Mouse (Mus musculus) heart, adult 2 months (tissue): ENCODE measurements around the gene Gucd1. TPM values are rescaled to one million over a fixed set of nuclear protein-coding genes. Genes with fewer than 3 reads are reported as not detected.

ENCODE experiments used
- DNase-seq, 2 experiments: peaks; one replicate each; pipeline ENCODE4 v3.0.0; 2021
- H3K27ac ChIP-seq: fragments of 200-600 bp; 2 replicates; pipeline ENCODE4 v1.8.1; 2022
- H3K27me3 ChIP-seq: fragments of 200-500 bp; 2 replicates; pipeline ENCODE4 v1.6.1; 2012; ENCODE audit warnings: mild to moderate bottlenecking, low read length, inconsistent platforms, mixed read lengths; ENCODE audit not compliant: control insufficient read depth, insufficient read depth
- H3K36me3 ChIP-seq: fragments of 200-500 bp; 2 replicates; pipeline ENCODE4 v1.6.1; 2012; ENCODE audit warnings: low read length, inconsistent platforms; ENCODE audit not compliant: control insufficient read depth, insufficient read depth
- H3K4me1 ChIP-seq: fragments of 200-500 bp; 2 replicates; pipeline ENCODE4 v1.6.1; 2011; ENCODE audit warnings: low read length; ENCODE audit not compliant: control insufficient read depth, insufficient read depth
- H3K4me3 ChIP-seq: fragments of 200-600 bp; 2 replicates; pipeline ENCODE4 v1.8.1; 2022
- H3K79me2 ChIP-seq: fragments of 200-500 bp; replicated peaks from 2 replicates; pipeline ENCODE4 v1.6.1; 2012; ENCODE audit warnings: mild to moderate bottlenecking, inconsistent platforms, low read length, moderate library complexity, mixed read lengths; ENCODE audit not compliant: control insufficient read depth, insufficient read depth
- H3K9ac ChIP-seq: fragments of 200-500 bp; 2 replicates; pipeline ENCODE4 v1.6.1; 2012; ENCODE audit warnings: low read depth, mild to moderate bottlenecking, control low read depth, inconsistent platforms, low read length, mixed read lengths
- CTCF ChIP-seq: fragments of 200-600 bp; IDR thresholded peaks from 2 replicates; pipeline ENCODE4 v1.8.1; 2022; ENCODE audit warnings: antibody characterized with exemption, mild to moderate bottlenecking, moderate library complexity
- EP300 ChIP-seq: fragments of 200-500 bp; IDR thresholded peaks from 2 replicates; pipeline ENCODE4 v1.6.1; 2011; ENCODE audit warnings: low read depth, low read length, control low read depth; ENCODE audit not compliant: insufficient read depth
- POLR2A ChIP-seq: fragments of 200-500 bp; IDR thresholded peaks from 2 replicates; pipeline ENCODE4 v1.6.1; 2011; ENCODE audit warnings: mild to moderate bottlenecking, low read depth, low read length, control low read depth; ENCODE audit not compliant: insufficient read depth
- WGBS: fragments of 180-500 bp; shearing (Covaris S2); methylation state at CpG from one replicate; pipeline ENCODE4 v1.1.7; 2018; 5-methylcytosine and 5-hydroxymethylcytosine counted together
- intact Hi-C: fragments of 180-260 bp; cut with DNase I; formaldehyde crosslinking; loops from one replicate; pipeline ENCODE4 v1.15.1; 2025
- polyA plus RNA-seq: library from polyadenylated mRNA; depleted of rRNA; stranded (reverse); fragments of >200 nt; gene quantifications from 2 replicates; pipeline ENCODE4 v1.2.3, GENCODE M21; 2012
- total RNA-seq, 2 experiments: library from RNA; stranded (reverse); gene quantifications; 2 replicates each; pipeline ENCODE4 v1.2.3; 2021

The Gucd1 gene
- total and polyA plus RNA-seq, 3 experiments, result 33.2 to 44.7 (median 37.7) TPM

- whole genome bisulfite sequencing, result 41% methylated on average over 8 of the region's 8 CpGs
- H3K27ac ChIP-seq, result peak overlapping the region; percentile 96
- no peak overlapping the region; the same call in 1 of the 2 replicates for H3K4me3 ChIP-seq
- DNase-seq, result no peak
- no peak overlapping the region for H3K9ac ChIP-seq
- H3K36me3 ChIP-seq, result no peaks in the 10 kb centered on the region
- H3K4me1 ChIP-seq, result peaks cover 18% of the 10 kb centered on the region
- TF ChIP-seq POLR2A (no peak), EP300 (no peak), CTCF (no peak)
- no peaks in the 10 kb centered on the region for H3K79me2 ChIP-seq
- intact Hi-C loops, result loop anchor here (1.0 to 5.0 kb wide), 4 partner anchors 39 to 172 kb away; no protein-coding TSS in a partner anchor
- H3K27me3 ChIP-seq, result no peaks in the 10 kb centered on the region
These were observed 202.0 kb downstream of the Gucd1 start for GRCm38 (mm10) chr10:75315756-75316155.

- H3K27ac ChIP-seq, result peak overlapping the region; percentile 72
- H3K4me1 ChIP-seq, result peaks cover 16% of the 10 kb centered on the region
- no peak overlapping the region for H3K4me3 ChIP-seq
- TF ChIP-seq POLR2A (peak; percentile 46; the same call in 1 of the 2 replicates), EP300 (peak; percentile 99), CTCF (no peak)
- H3K79me2 ChIP-seq, result no peaks in the 10 kb centered on the region
- H3K36me3 ChIP-seq, result no peaks in the 10 kb centered on the region
- 48% methylated on average over 6 of the region's 6 CpGs for WGBS
- no peak overlapping the region for H3K9ac ChIP-seq
- DNase-seq, result peak; percentile 76 to 80
- H3K27me3 ChIP-seq, result no peaks in the 10 kb centered on the region
- intact Hi-C loops, result no loop called here
These were observed 203.4 kb downstream of the Gucd1 start for GRCm38 (mm10) chr10:75314190-75314980.

- DNase-seq, result no peak
- H3K4me3 ChIP-seq, result no peak overlapping the region
- H3K36me3 ChIP-seq, result no peaks in the 10 kb centered on the region
- peaks cover 16% of the 10 kb centered on the region for H3K4me1 ChIP-seq
- H3K27me3 ChIP-seq, result no peaks in the 10 kb centered on the region
- H3K79me2 ChIP-seq, result no peaks in the 10 kb centered on the region
- no peak for TF ChIP-seq EP300
- TF ChIP-seq CTCF, result no peak
- TF ChIP-seq POLR2A, result no peak
- 78% methylated on average over 7 of the region's 7 CpGs for WGBS
- intact Hi-C loops, result no loop called here
- H3K9ac ChIP-seq, result no peak overlapping the region
- H3K27ac ChIP-seq, result no peak overlapping the region
These were observed 205.4 kb downstream of the Gucd1 start for GRCm38 (mm10) chr10:75312361-75312760.

GRCm38 (mm10) chr10:75307130-75307529, 210.6 kb downstream of the Gucd1 start:
- intact Hi-C loops, result no loop called here
- no peak for TF ChIP-seq CTCF
- TF ChIP-seq POLR2A, result no peak
- no peak for TF ChIP-seq EP300
- Histone ChIP-seq H3K27ac (no peak overlapping the region), H3K79me2 (no peaks in the 10 kb centered on the region), H3K9ac (no peak overlapping the region), H3K36me3 (peaks cover 4% of the 10 kb centered on the region; the same call in 1 of the 2 replicates), H3K27me3 (no peaks in the 10 kb centered on the region), H3K4me3 (no peak overlapping the region), H3K4me1 (peaks cover 13% of the 10 kb centered on the region)
- DNase-seq, result no peak
- WGBS, result 91% methylated on average over 7 of the region's 7 CpGs

GRCm38 (mm10) chr10:75304413-75304812, 213.4 kb downstream of the Gucd1 start:
- WGBS, result 27% methylated on average over 6 of the region's 6 CpGs
- peaks cover 15% of the 10 kb centered on the region for H3K4me1 ChIP-seq

GRCm38 (mm10) chr10:75304049-75304405, 213.7 kb downstream of the Gucd1 start:
- no peaks in the 10 kb centered on the region for H3K79me2 ChIP-seq
- H3K36me3 ChIP-seq, result peaks cover 8% of the 10 kb centered on the region
- H3K4me3 ChIP-seq, result no peak overlapping the region
- H3K4me1 ChIP-seq, result peaks cover 16% of the 10 kb centered on the region
- intact Hi-C loops, result no loop called here
- no peak overlapping the region for H3K9ac ChIP-seq
- no peak for DNase-seq
- H3K27me3 ChIP-seq, result no peaks in the 10 kb centered on the region
- WGBS, result 56% methylated on average over 5 of the region's 5 CpGs
- TF ChIP-seq EP300 (no peak), CTCF (no peak), POLR2A (no peak)
- H3K27ac ChIP-seq, result peak overlapping the region; percentile 58

More at GRCm38 (mm10) chr10:75304413-75304812, 213.4 kb downstream of the Gucd1 start:
- no peaks in the 10 kb centered on the region for H3K79me2 ChIP-seq
- H3K27ac ChIP-seq, result peak overlapping the region; percentile 58
- H3K9ac ChIP-seq, result no peak overlapping the region
- TF ChIP-seq EP300 (0 out of 2 replicates have a peak, but pooled peaks have one; percentile 36), CTCF (no peak)
- H3K4me3 ChIP-seq, result no peak overlapping the region
- intact Hi-C loops, result no loop called here
- H3K27me3 ChIP-seq, result no peaks in the 10 kb centered on the region
- peaks cover 8% of the 10 kb centered on the region for H3K36me3 ChIP-seq
- DNase-seq, result peak; percentile 65 to 70
